Mouse (Mus musculus): Measurements from ENCODE around the gene Rbbp8nl. TPM values are rescaled to one million over a fixed set of nuclear protein-coding genes. Genes with fewer than 3 reads are reported as not detected.

Rbbp8nl gene
- polyA plus RNA-seq, 2 experiments from 2014 or later = not detected

GRCm38 (mm10) chr2:180256296-180257000 lies 33.2 kb downstream of the Rbbp8nl start:
- peak; percentile 32 for ATAC-seq

GRCm38 (mm10) chr2:180255701-180256100 lies 34.0 kb downstream of the Rbbp8nl start:
- ATAC-seq = no peak

GRCm38 (mm10) chr2:180254436-180255209 lies 35.1 kb downstream of the Rbbp8nl start:
- no peak for ATAC-seq

- ATAC-seq = no peak
Measured at GRCm38 (mm10) chr2:180251838-180252237, 37.8 kb downstream of the Rbbp8nl start.

- peak; percentile 87 for ATAC-seq
Measured at GRCm38 (mm10) chr2:180250930-180251611, 38.6 kb downstream of the Rbbp8nl start.

- ATAC-seq = no peak
Measured at GRCm38 (mm10) chr2:180248947-180249660, 40.6 kb downstream of the Rbbp8nl start.

- ATAC-seq = peak; percentile 72
Measured at GRCm38 (mm10) chr2:180247916-180248315, 41.8 kb downstream of the Rbbp8nl start.

- ATAC-seq = no peak
Measured at GRCm38 (mm10) chr2:180243108-180243507, 46.6 kb downstream of the Rbbp8nl start.

- ATAC-seq = no peak
Measured at GRCm38 (mm10) chr2:180238591-180238990, 51.1 kb downstream of the Rbbp8nl start.

GRCm38 (mm10) chr2:180237601-180238345 lies 51.9 kb downstream of the Rbbp8nl start:
- ATAC-seq = no peak

- ATAC-seq = no peak
Measured at GRCm38 (mm10) chr2:180236930-180237329, 52.7 kb downstream of the Rbbp8nl start.

GRCm38 (mm10) chr2:180236500-180236899 lies 53.2 kb downstream of the Rbbp8nl start:
- ATAC-seq = no peak

- ATAC-seq = no peak
Measured at GRCm38 (mm10) chr2:180235788-180236187, 53.9 kb downstream of the Rbbp8nl start.

- no peak for ATAC-seq
Measured at GRCm38 (mm10) chr2:180234980-180235379, 54.7 kb downstream of the Rbbp8nl start.

GRCm38 (mm10) chr2:180234353-180234752 lies 55.3 kb downstream of the Rbbp8nl start:
- no peak for ATAC-seq

GRCm38 (mm10) chr2:180233101-180233904 lies 56.4 kb downstream of the Rbbp8nl start:
- ATAC-seq = no peak

GRCm38 (mm10) chr2:180230482-180230881 lies 59.2 kb downstream of the Rbbp8nl start:
- no peak for ATAC-seq

GRCm38 (mm10) chr2:180229129-180229528 lies 60.5 kb downstream of the Rbbp8nl start:
- no peak for ATAC-seq

- ATAC-seq = no peak
Measured at GRCm38 (mm10) chr2:180228592-180228991, 61.1 kb downstream of the Rbbp8nl start.

- ATAC-seq = no peak
Measured at GRCm38 (mm10) chr2:180228060-180228458, 61.6 kb downstream of the Rbbp8nl start.

Measured in CD4-positive, CD25-positive, alpha-beta regulatory T cell, adult 4 months (primary cell).